Mouse (Mus musculus): ENCODE measurements around the gene Mau2.

DNA sequence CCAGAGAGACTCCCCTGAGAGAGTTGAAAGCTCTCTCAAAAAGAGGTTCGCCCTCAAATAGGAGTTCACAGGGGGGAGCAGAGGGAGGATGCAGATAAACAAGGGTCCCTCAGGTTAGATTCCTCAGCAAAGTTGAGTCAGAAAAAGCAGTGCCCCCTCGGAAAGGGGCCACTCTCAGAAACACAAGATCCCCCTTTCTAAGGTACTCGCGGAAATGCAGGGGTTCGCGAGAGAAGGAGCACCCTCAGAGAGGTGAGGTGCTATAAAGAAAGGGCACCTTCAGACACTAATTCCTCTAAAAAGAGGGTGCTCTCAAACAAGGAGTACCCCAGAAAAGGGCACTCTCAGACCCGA, 47.1 kb downstream of the Mau2 start:
- no peak for TF ChIP-seq POLR2A (IDR thresholded peaks at IDR 0.05; ENCODE audit: insufficient read depth, low read length)
- no peak for TF ChIP-seq CTCF (IDR thresholded peaks at IDR 0.05; ENCODE audit: low read depth, low read length)
- no peak for TF ChIP-seq EP300 (IDR thresholded peaks at IDR 0.05; ENCODE audit: insufficient read depth, low read depth, low read length)

All from ES-Bruce4 (cell line).